Mouse (Mus musculus): Measurements from ENCODE around the gene Tssc4. TPM values are rescaled to one million over a fixed set of nuclear protein-coding genes. Genes with fewer than 3 reads are reported as not detected.

Gene Tssc4
- polyA plus RNA-seq, 1 experiment from 2014 or later, result 69.1 TPM

DNA sequence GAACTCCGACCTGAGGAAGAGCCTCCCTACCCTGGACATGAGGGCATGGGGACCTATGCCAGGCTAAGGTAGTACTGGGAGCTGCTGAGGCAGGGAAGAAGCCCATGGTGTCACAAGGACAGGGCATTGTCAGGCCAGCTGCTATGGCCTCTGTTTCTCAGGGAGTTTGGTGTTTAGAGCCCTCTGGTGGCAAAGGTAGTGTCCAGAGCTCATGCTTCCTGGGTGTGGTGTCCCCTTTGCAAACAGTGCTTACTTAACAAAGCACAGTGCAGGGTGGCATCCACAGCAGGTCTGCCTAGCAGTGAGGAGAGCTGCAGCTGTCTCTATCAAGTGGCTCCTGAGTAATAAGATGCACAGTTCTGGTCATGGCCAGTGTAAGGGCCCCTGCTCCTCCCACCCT lies 41.8 kb downstream of the Tssc4 start:
- ATAC-seq (replicated peaks; ENCODE audit: low FRiP score, low read depth) (no peak), DNase-seq (ENCODE audit: low spot score) (no peak)
- H3K36me3 ChIP-seq (ENCODE audit: insufficient read depth, low read length), result no peaks in the 10 kb centered on the region
- H3K4me1 ChIP-seq (replicated peaks; ENCODE audit: insufficient read depth, low read length), result no peaks in the 10 kb centered on the region; the same call in 1 of the 2 replicates
- H3K9me3 ChIP-seq (replicated peaks; ENCODE audit: low read length), result no peaks in the 10 kb centered on the region
- H3K27ac ChIP-seq, result no peak overlapping the region
- peak; percentile 48 for TF ChIP-seq CTCF (IDR thresholded peaks at IDR 0.05; ENCODE audit: low read depth)
- peaks cover 14% of the 10 kb centered on the region for H3K27me3 ChIP-seq (ENCODE audit: insufficient read depth, low read length)
- H3K9ac ChIP-seq (ENCODE audit: low read depth, low read length), result no peak overlapping the region
- WGBS, result 70% methylated on average over 1 of the region's 1 CpGs
- no peak overlapping the region for H3K4me3 ChIP-seq (replicated peaks; ENCODE audit: low read depth, low read length)
- H3K4me2 ChIP-seq (ENCODE audit: low read length), result no peak overlapping the region

DNA sequence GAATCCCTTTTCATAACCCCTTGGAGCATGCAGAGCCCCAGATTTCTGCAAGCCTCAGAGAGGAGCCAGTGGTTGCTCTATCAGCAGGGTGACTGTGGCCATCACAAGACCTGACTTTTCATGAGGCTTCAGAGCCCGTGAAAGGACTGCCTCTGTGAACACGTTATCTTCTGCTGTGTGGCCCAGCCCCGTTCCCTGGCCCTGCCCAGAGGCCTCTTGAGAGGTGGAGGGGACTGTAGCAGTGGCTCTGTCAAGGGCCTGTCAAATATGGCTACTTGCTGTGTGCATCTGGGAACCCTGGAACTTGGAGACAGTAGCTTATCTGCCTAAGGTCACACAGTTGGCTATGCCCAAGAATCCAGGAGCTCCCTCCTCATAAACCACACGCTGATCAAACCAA lies 42.7 kb downstream of the Tssc4 start:
- ATAC-seq (replicated peaks; ENCODE audit: low FRiP score, low read depth) (no peak), DNase-seq (ENCODE audit: low spot score) (no peak)
- no peaks in the 10 kb centered on the region; the same call in 1 of the 2 replicates for H3K4me1 ChIP-seq (replicated peaks; ENCODE audit: insufficient read depth, low read length)
- peaks cover 10% of the 10 kb centered on the region for H3K27me3 ChIP-seq (ENCODE audit: insufficient read depth, low read length)
- no peak overlapping the region for H3K9ac ChIP-seq (ENCODE audit: low read depth, low read length)
- no peak overlapping the region for H3K27ac ChIP-seq
- H3K4me2 ChIP-seq (ENCODE audit: low read length), result no peak overlapping the region
- H3K9me3 ChIP-seq (replicated peaks; ENCODE audit: low read length), result no peaks in the 10 kb centered on the region
- WGBS, result 72% methylated on average over 4 of the region's 4 CpGs
- no peak for TF ChIP-seq CTCF (IDR thresholded peaks at IDR 0.05; ENCODE audit: low read depth)
- H3K4me3 ChIP-seq (replicated peaks; ENCODE audit: low read depth, low read length), result no peak overlapping the region
- H3K36me3 ChIP-seq (ENCODE audit: insufficient read depth, low read length), result no peaks in the 10 kb centered on the region

DNA sequence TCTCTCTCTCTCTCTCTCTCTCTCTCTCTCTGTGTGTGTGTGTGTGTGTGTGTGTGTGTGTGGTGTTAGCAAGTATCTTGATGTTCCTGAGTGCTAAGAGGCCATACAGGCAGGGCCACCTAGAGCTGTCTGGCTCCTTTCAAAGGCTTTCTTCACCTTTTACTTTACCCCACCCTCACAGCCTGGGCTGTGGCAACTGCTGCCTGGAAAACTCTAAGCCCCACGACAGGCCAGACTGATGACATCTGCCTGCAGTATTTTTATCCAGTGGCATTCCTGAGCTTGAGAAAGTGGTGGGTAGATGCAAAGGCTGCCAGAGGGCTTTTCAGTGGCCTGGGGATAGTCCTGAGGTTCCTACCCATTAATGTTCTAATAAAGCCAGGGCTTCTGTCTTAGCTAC lies 43.3 kb downstream of the Tssc4 start:
- Histone ChIP-seq H3K9me3 (replicated peaks; ENCODE audit: low read length) (no peaks in the 10 kb centered on the region), H3K9ac (ENCODE audit: low read depth, low read length) (no peak overlapping the region), H3K4me1 (replicated peaks; ENCODE audit: insufficient read depth, low read length) (no peaks in the 10 kb centered on the region; the same call in 1 of the 2 replicates), H3K4me3 (replicated peaks; ENCODE audit: low read depth, low read length) (no peak overlapping the region), H3K27me3 (ENCODE audit: insufficient read depth, low read length) (peaks cover 4% of the 10 kb centered on the region; the same call in 1 of the 2 replicates), H3K27ac (no peak overlapping the region), H3K36me3 (ENCODE audit: insufficient read depth, low read length) (no peaks in the 10 kb centered on the region), H3K4me2 (ENCODE audit: low read length) (no peak overlapping the region)
- DNase-seq (ENCODE audit: low spot score) (no peak), ATAC-seq (replicated peaks; ENCODE audit: low FRiP score, low read depth) (no peak)
- 30% methylated on average over 1 of the region's 1 CpGs for WGBS
- TF ChIP-seq CTCF (IDR thresholded peaks at IDR 0.05; ENCODE audit: low read depth), result no peak

DNA sequence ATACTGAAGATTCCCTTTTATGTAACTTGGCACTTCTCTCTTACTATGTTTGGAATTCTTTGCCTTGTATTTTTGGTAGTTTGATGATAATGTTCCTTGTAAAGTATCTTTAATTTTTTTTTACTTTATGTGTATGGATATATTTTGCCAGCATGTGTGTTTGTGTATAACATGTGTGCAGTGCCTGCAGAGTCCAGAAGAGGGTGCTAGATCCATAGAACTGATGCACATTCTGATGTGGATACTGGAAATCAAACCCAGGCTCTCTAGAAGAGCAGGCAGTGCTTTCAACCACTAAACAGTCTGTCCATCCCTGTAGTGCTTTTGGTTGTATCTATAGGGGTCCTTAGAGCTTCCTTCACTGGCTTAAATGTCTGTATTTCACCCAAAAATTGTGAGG lies 45.7 kb downstream of the Tssc4 start:
- no peaks in the 10 kb centered on the region for H3K36me3 ChIP-seq (ENCODE audit: insufficient read depth, low read length)
- DNase-seq (ENCODE audit: low spot score), result no peak
- TF ChIP-seq CTCF (IDR thresholded peaks at IDR 0.05; ENCODE audit: low read depth), result peak; percentile 31; the same call in 1 of the 2 replicates
- no peaks in the 10 kb centered on the region for H3K27me3 ChIP-seq (ENCODE audit: insufficient read depth, low read length)
- no peak for ATAC-seq (replicated peaks; ENCODE audit: low FRiP score, low read depth)
- no peak overlapping the region for H3K4me3 ChIP-seq (replicated peaks; ENCODE audit: low read depth, low read length)
- peaks cover 8% of the 10 kb centered on the region; the same call in 1 of the 2 replicates for H3K4me1 ChIP-seq (replicated peaks; ENCODE audit: insufficient read depth, low read length)
- H3K9me3 ChIP-seq (replicated peaks; ENCODE audit: low read length), result no peaks in the 10 kb centered on the region
- H3K4me2 ChIP-seq (ENCODE audit: low read length), result no peak overlapping the region
- H3K27ac ChIP-seq, result no peak overlapping the region
- H3K9ac ChIP-seq (ENCODE audit: low read depth, low read length), result no peak overlapping the region

DNA sequence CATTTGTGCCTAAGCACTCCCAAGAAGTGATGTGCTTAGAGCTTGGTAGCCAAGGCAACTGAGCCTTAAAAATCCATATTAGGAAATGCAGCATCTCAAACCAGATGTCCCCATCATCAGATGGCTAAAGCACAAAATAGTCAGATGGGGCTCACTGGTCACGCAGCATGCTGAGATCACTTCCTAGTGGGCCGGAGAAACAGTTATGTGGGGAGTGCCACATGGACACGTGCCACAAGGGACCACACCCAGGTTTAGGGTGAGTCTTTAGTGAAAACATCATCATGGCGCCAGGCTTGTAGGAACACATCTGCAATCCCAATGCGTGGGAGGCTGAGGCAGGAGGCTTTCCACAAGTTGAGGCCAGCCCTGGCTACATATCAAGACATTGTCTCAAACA lies 47.5 kb downstream of the Tssc4 start:
- TF ChIP-seq CTCF (IDR thresholded peaks at IDR 0.05; ENCODE audit: low read depth), result no peak
- no peak overlapping the region for H3K4me2 ChIP-seq (ENCODE audit: low read length)
- no peaks in the 10 kb centered on the region for H3K36me3 ChIP-seq (ENCODE audit: insufficient read depth, low read length)
- no peak overlapping the region for H3K27ac ChIP-seq
- H3K4me1 ChIP-seq (replicated peaks; ENCODE audit: insufficient read depth, low read length), result peaks cover 8% of the 10 kb centered on the region
- ATAC-seq (replicated peaks; ENCODE audit: low FRiP score, low read depth), result no peak
- H3K27me3 ChIP-seq (ENCODE audit: insufficient read depth, low read length), result no peaks in the 10 kb centered on the region
- H3K9ac ChIP-seq (ENCODE audit: low read depth, low read length), result no peak overlapping the region
- no peaks in the 10 kb centered on the region for H3K9me3 ChIP-seq (replicated peaks; ENCODE audit: low read length)
- no peak overlapping the region for H3K4me3 ChIP-seq (replicated peaks; ENCODE audit: low read depth, low read length)
- DNase-seq (ENCODE audit: low spot score), result no peak
- 80% methylated on average over 5 of the region's 5 CpGs for WGBS

DNA sequence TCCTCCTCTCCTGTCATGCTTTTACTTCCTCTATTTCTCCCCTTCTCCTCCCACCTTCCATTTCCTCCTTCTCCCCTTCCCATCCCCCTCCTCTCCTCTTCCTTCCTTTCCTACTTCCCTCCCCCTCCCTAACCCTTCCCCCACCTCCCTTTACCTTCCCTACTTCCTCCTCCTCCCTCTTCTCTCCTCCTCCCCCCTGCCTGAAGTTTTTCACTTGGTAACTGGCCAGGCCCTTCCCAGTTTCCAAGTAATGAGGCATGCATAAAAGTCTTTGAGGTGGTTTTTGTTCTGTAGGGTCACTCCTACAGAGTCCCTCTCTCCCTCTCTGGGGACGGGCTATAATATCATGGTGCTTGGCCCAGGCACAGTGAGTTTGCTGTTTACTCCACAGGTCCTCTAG lies 50.4 kb downstream of the Tssc4 start:
- Histone ChIP-seq H3K27me3 (ENCODE audit: insufficient read depth, low read length) (no peaks in the 10 kb centered on the region), H3K36me3 (ENCODE audit: insufficient read depth, low read length) (no peaks in the 10 kb centered on the region), H3K27ac (peak overlapping the region; percentile 79), H3K9me3 (replicated peaks; ENCODE audit: low read length) (no peaks in the 10 kb centered on the region), H3K4me3 (replicated peaks; ENCODE audit: low read depth, low read length) (no peak overlapping the region), H3K9ac (ENCODE audit: low read depth, low read length) (no peak overlapping the region), H3K4me1 (replicated peaks; ENCODE audit: insufficient read depth, low read length) (peaks cover 17% of the 10 kb centered on the region), H3K4me2 (ENCODE audit: low read length) (no peak overlapping the region)
- TF ChIP-seq CTCF (IDR thresholded peaks at IDR 0.05; ENCODE audit: low read depth), result no peak
- DNase-seq (ENCODE audit: low spot score) (peak; percentile 60), ATAC-seq (replicated peaks; ENCODE audit: low FRiP score, low read depth) (no peak; the same call in 1 of the 2 replicates)
- WGBS, result 0% methylated on average over 1 of the region's 1 CpGs

DNA sequence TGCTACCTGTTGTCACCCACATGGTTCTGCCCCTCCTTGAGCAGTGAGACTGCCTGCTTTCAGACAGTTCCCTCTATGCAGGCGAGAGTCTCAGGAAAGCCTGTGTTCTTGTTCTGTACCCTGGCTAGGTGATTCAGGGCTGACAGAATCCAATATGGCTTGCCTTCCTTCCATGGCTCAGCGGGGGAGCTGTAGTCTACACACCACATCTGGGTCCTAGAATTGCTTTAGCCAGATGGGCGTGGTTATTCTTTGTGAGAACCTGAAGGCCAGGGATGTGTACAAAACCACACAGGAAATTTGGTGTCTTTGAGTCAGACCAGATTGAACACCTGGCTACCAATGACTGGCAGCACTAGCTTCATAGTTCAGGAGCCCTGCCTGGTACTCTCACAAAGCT lies 50.8 kb downstream of the Tssc4 start:
- H3K4me2 ChIP-seq (ENCODE audit: low read length), result no peak overlapping the region
- WGBS, result 61% methylated on average over 3 of the region's 3 CpGs
- no peaks in the 10 kb centered on the region for H3K36me3 ChIP-seq (ENCODE audit: insufficient read depth, low read length)
- DNase-seq (ENCODE audit: low spot score) (no peak), ATAC-seq (replicated peaks; ENCODE audit: low FRiP score, low read depth) (no peak)
- H3K27me3 ChIP-seq (ENCODE audit: insufficient read depth, low read length), result no peaks in the 10 kb centered on the region
- H3K9me3 ChIP-seq (replicated peaks; ENCODE audit: low read length), result no peaks in the 10 kb centered on the region
- H3K27ac ChIP-seq, result peak overlapping the region; percentile 79
- peaks cover 21% of the 10 kb centered on the region for H3K4me1 ChIP-seq (replicated peaks; ENCODE audit: insufficient read depth, low read length)
- H3K9ac ChIP-seq (ENCODE audit: low read depth, low read length), result no peak overlapping the region
- H3K4me3 ChIP-seq (replicated peaks; ENCODE audit: low read depth, low read length), result no peak overlapping the region
- TF ChIP-seq CTCF (IDR thresholded peaks at IDR 0.05; ENCODE audit: low read depth), result no peak

Other genes starting within 250 kb of the Tssc4 start
- 0.20 and 0.57 TPM in 2 replicates for gene Th, start 138.1 kb upstream of the Tssc4 start, polyA plus RNA-seq (2015; fragmentation: Nextera tagmentation; extraction: Ambion mirVana)
- 0.60 and 1.2 TPM in 2 replicates for gene Ascl2, start 100.0 kb upstream of the Tssc4 start, polyA plus RNA-seq (2015; fragmentation: Nextera tagmentation; extraction: Ambion mirVana)
- gene Tspan32, start 64.2 kb upstream of the Tssc4 start, polyA plus RNA-seq (2015; fragmentation: Nextera tagmentation; extraction: Ambion mirVana), result 1.0 and 1.1 TPM in 2 replicates
- gene Cd81, start 16.5 kb upstream of the Tssc4 start, polyA plus RNA-seq (2015; fragmentation: Nextera tagmentation; extraction: Ambion mirVana), result 621 and 647 TPM in 2 replicates
- gene Trpm5, start 25.4 kb downstream of the Tssc4 start, polyA plus RNA-seq (2015; fragmentation: Nextera tagmentation; extraction: Ambion mirVana), result 3.4 and 3.9 TPM in 2 replicates
- gene Kcnq1, start 37.1 kb downstream of the Tssc4 start, polyA plus RNA-seq (2015; fragmentation: Nextera tagmentation; extraction: Ambion mirVana), result 12.6 and 13.4 TPM in 2 replicates